Mouse (Mus musculus) forebrain, embryonic 13.5 days (tissue): Measurements from ENCODE around the gene Paxbp1. TPM values are rescaled to one million over a fixed set of nuclear protein-coding genes. Genes with fewer than 3 reads are reported as not detected.

Experiments used
- ATAC-seq: fragments of 200-750 bp; cut with Nextera tagmentation; 2 replicates; pipeline ENCODE4 v1.8.0; 2017
- H3K27ac ChIP-seq: fragments of 300-500 bp; sonication (generic); 2 replicates; pipeline ENCODE4 v1.5.1; 2015; ENCODE audit warnings: inconsistent platforms, mild to moderate bottlenecking, moderate library complexity
- H3K27me3 ChIP-seq: fragments of 300-500 bp; sonication (generic); 2 replicates; pipeline ENCODE4 v1.6.1; 2015; ENCODE audit warnings: mild to moderate bottlenecking, inconsistent platforms
- H3K36me3 ChIP-seq: fragments of 300-500 bp; sonication (generic); 2 replicates; pipeline ENCODE4 v1.6.1; 2015; ENCODE audit warnings: mild to moderate bottlenecking, inconsistent platforms; ENCODE audit not compliant: poor library complexity, severe bottlenecking
- H3K4me1 ChIP-seq: fragments of 300-500 bp; sonication (generic); 2 replicates; pipeline ENCODE4 v1.6.1; 2015; ENCODE audit warnings: inconsistent platforms
- H3K4me2 ChIP-seq: fragments of 300-500 bp; sonication (generic); 2 replicates; pipeline ENCODE4 v1.6.1; 2015; ENCODE audit warnings: inconsistent platforms, mild to moderate bottlenecking, moderate library complexity
- H3K4me3 ChIP-seq: fragments of 300-500 bp; sonication (generic); 2 replicates; pipeline ENCODE4 v1.5.1; 2015; ENCODE audit warnings: mild to moderate bottlenecking, inconsistent platforms
- H3K9ac ChIP-seq: fragments of 300-500 bp; sonication (generic); 2 replicates; pipeline ENCODE4 v1.6.1; 2015; ENCODE audit warnings: mild to moderate bottlenecking, inconsistent platforms
- H3K9me3 ChIP-seq: fragments of 300-500 bp; sonication (generic); replicated peaks from 2 replicates; pipeline ENCODE4 v1.6.1; 2016; ENCODE audit warnings: inconsistent platforms
- WGBS: fragments of 180-500 bp; shearing (Covaris S2); methylation state at CpG from one replicate; pipeline ENCODE4 v1.1.7; 2015; 5-methylcytosine and 5-hydroxymethylcytosine counted together
- polyA plus RNA-seq: library from polyadenylated mRNA; unstranded; fragments of >200 nt; fragmentation: Nextera tagmentation; extraction: Ambion mirVana; gene quantifications from 2 replicates; pipeline ENCODE4 v1.2.1, GENCODE M21; 2015

The Paxbp1 gene
- polyA plus RNA-seq, 1 experiment from 2014 or later: 75.8 TPM

GRCm38 (mm10) chr16:90988665-90989064 is 55.7 kb downstream of the Paxbp1 start:
- Histone ChIP-seq H3K27me3 (no peaks in the 10 kb centered on the region), H3K4me2 (no peak overlapping the region), H3K36me3 (peaks cover 38% of the 10 kb centered on the region), H3K27ac (no peak overlapping the region), H3K9me3 (no peaks in the 10 kb centered on the region), H3K9ac (no peak overlapping the region), H3K4me3 (no peak overlapping the region), H3K4me1 (no peaks in the 10 kb centered on the region)
- no peak for ATAC-seq
- WGBS: 93% methylated on average over 3 of the region's 3 CpGs

- WGBS: 94% methylated on average over 8 of the region's 8 CpGs
- no peak overlapping the region for H3K9ac ChIP-seq
These were observed 56.3 kb downstream of the Paxbp1 start for GRCm38 (mm10) chr16:90988039-90988438.

GRCm38 (mm10) chr16:90971004-90971403 is 73.3 kb downstream of the Paxbp1 start:
- peaks cover 47% of the 10 kb centered on the region for H3K36me3 ChIP-seq

More at GRCm38 (mm10) chr16:90988039-90988438, 56.3 kb downstream of the Paxbp1 start:
- Histone ChIP-seq H3K4me1 (no peaks in the 10 kb centered on the region), H3K4me3 (no peak overlapping the region), H3K36me3 (peaks cover 34% of the 10 kb centered on the region), H3K27ac (no peak overlapping the region), H3K27me3 (no peaks in the 10 kb centered on the region), H3K4me2 (no peak overlapping the region), H3K9me3 (no peaks in the 10 kb centered on the region)
- ATAC-seq: no peak

GRCm38 (mm10) chr16:90966241-90966640 is 78.1 kb downstream of the Paxbp1 start:
- Histone ChIP-seq H3K9ac (no peak overlapping the region), H3K36me3 (peaks cover 64% of the 10 kb centered on the region), H3K4me3 (no peak overlapping the region), H3K9me3 (no peaks in the 10 kb centered on the region), H3K4me2 (no peak overlapping the region), H3K27me3 (no peaks in the 10 kb centered on the region), H3K27ac (no peak overlapping the region), H3K4me1 (no peaks in the 10 kb centered on the region)
- ATAC-seq: no peak
- 87% methylated on average over 4 of the region's 4 CpGs for WGBS

More at GRCm38 (mm10) chr16:90971004-90971403, 73.3 kb downstream of the Paxbp1 start:
- H3K27me3 ChIP-seq: no peaks in the 10 kb centered on the region
- WGBS: 94% methylated on average over 6 of the region's 6 CpGs
- ATAC-seq: no peak
- no peaks in the 10 kb centered on the region for H3K9me3 ChIP-seq
- no peaks in the 10 kb centered on the region for H3K4me1 ChIP-seq
- H3K4me2 ChIP-seq: no peak overlapping the region
- no peak overlapping the region for H3K4me3 ChIP-seq
- H3K9ac ChIP-seq: no peak overlapping the region
- no peak overlapping the region for H3K27ac ChIP-seq

GRCm38 (mm10) chr16:90964302-90964701 is 80.0 kb downstream of the Paxbp1 start:
- Histone ChIP-seq H3K36me3 (peaks cover 59% of the 10 kb centered on the region), H3K27ac (no peak overlapping the region), H3K9me3 (no peaks in the 10 kb centered on the region), H3K4me1 (no peaks in the 10 kb centered on the region), H3K4me2 (no peak overlapping the region), H3K27me3 (no peaks in the 10 kb centered on the region), H3K9ac (no peak overlapping the region), H3K4me3 (no peak overlapping the region)
- no peak for ATAC-seq
- 92% methylated on average over 10 of the region's 10 CpGs for whole genome bisulfite sequencing

Other genes with a start within 250 kb of the Paxbp1 start
- gene Urb1, start 234.1 kb downstream of the Paxbp1 start, polyA plus RNA-seq: 8.8 and 9.7 TPM in 2 replicates
- gene Eva1c, start 217.8 kb downstream of the Paxbp1 start, polyA plus RNA-seq: 4.3 and 5.2 TPM in 2 replicates
- gene Cfap298, start 109.4 kb downstream of the Paxbp1 start, polyA plus RNA-seq: 49.1 and 50.0 TPM in 2 replicates
- 22.7 and 27.8 TPM in 2 replicates for gene Synj1, start 33.2 kb downstream of the Paxbp1 start, polyA plus RNA-seq
- gene 4932438H23Rik, start 50.6 kb upstream of the Paxbp1 start, polyA plus RNA-seq: 0.68 and 0.93 TPM in 2 replicates
- 6.3 and 8.4 TPM in 2 replicates for gene Olig2, start 180.9 kb upstream of the Paxbp1 start, polyA plus RNA-seq
- gene Olig1, start 225.2 kb upstream of the Paxbp1 start, polyA plus RNA-seq: 7.5 and 8.7 TPM in 2 replicates